Mouse (Mus musculus) right cerebral cortex, postnatal 14 days (tissue): ENCODE results near the gene Bace2.
A peak's percentile ranks its signal among the peaks of the same experiment; 100 is the strongest.

Experiments
- DNase-seq: peaks from one replicate; pipeline ENCODE4 v3.0.0; 2022

Bace2 gene

GRCm38 (mm10) chr16:97356499-97357187 lies at the start of gene Bace2:
Gene Bace2 (plus strand): TSS chr16:97356742.
- DNase-seq = peak; percentile 46

GRCm38 (mm10) chr16:97307594-97307993 lies 48.9 kb upstream of the Bace2 start:
- DNase-seq = no peak

GRCm38 (mm10) chr16:97309796-97310569 lies 46.6 kb upstream of the Bace2 start:
- DNase-seq = no peak

- no peak for DNase-seq
Observed at GRCm38 (mm10) chr16:97310570-97310846, 46.0 kb upstream of the Bace2 start.

- DNase-seq = peak; percentile 85
Observed at GRCm38 (mm10) chr16:97312960-97313686, 43.4 kb upstream of the Bace2 start.

GRCm38 (mm10) chr16:97321576-97321975 lies 35.0 kb upstream of the Bace2 start:
- DNase-seq = no peak

- DNase-seq = no peak
Observed at GRCm38 (mm10) chr16:97322604-97323003, 33.9 kb upstream of the Bace2 start.

GRCm38 (mm10) chr16:97325975-97326374 lies 30.6 kb upstream of the Bace2 start:
- DNase-seq = peak; percentile 51

GRCm38 (mm10) chr16:97328602-97329001 lies 27.9 kb upstream of the Bace2 start:
- DNase-seq = no peak

GRCm38 (mm10) chr16:97353013-97353412 lies 3.5 kb upstream of the Bace2 start:
- no peak for DNase-seq

- no peak for DNase-seq
Observed at GRCm38 (mm10) chr16:97354632-97355031, 1.9 kb upstream of the Bace2 start.

GRCm38 (mm10) chr16:97357188-97357821 lies 763 bp downstream of the Bace2 start:
- DNase-seq = peak; percentile 44

- no peak for DNase-seq
Observed at GRCm38 (mm10) chr16:97362231-97362888, 5.8 kb downstream of the Bace2 start.

GRCm38 (mm10) chr16:97366141-97366540 lies 9.6 kb downstream of the Bace2 start:
- DNase-seq = no peak

- no peak for DNase-seq
Observed at GRCm38 (mm10) chr16:97370258-97370657, 13.7 kb downstream of the Bace2 start.

GRCm38 (mm10) chr16:97387955-97388354 lies 31.4 kb downstream of the Bace2 start:
- no peak for DNase-seq

GRCm38 (mm10) chr16:97391289-97391688 lies 34.7 kb downstream of the Bace2 start:
- no peak for DNase-seq

- no peak for DNase-seq
Observed at GRCm38 (mm10) chr16:97391701-97392384, 35.3 kb downstream of the Bace2 start.

GRCm38 (mm10) chr16:97396436-97396835 lies 39.9 kb downstream of the Bace2 start:
- DNase-seq = no peak

GRCm38 (mm10) chr16:97397945-97398531 lies 41.5 kb downstream of the Bace2 start:
- DNase-seq = no peak

GRCm38 (mm10) chr16:97399991-97400390 lies 43.4 kb downstream of the Bace2 start:
- no peak for DNase-seq

GRCm38 (mm10) chr16:97401741-97402140 lies 45.2 kb downstream of the Bace2 start:
- no peak for DNase-seq
